Mouse (Mus musculus): ENCODE measurements around the gene Slc41a2.
"Not testable (repeated sequence)": the region's sequence is repeated elsewhere in the genome, so short reads cannot be mapped to it uniquely, and the experiment has no call there.

Gene Slc41a2

DNA sequence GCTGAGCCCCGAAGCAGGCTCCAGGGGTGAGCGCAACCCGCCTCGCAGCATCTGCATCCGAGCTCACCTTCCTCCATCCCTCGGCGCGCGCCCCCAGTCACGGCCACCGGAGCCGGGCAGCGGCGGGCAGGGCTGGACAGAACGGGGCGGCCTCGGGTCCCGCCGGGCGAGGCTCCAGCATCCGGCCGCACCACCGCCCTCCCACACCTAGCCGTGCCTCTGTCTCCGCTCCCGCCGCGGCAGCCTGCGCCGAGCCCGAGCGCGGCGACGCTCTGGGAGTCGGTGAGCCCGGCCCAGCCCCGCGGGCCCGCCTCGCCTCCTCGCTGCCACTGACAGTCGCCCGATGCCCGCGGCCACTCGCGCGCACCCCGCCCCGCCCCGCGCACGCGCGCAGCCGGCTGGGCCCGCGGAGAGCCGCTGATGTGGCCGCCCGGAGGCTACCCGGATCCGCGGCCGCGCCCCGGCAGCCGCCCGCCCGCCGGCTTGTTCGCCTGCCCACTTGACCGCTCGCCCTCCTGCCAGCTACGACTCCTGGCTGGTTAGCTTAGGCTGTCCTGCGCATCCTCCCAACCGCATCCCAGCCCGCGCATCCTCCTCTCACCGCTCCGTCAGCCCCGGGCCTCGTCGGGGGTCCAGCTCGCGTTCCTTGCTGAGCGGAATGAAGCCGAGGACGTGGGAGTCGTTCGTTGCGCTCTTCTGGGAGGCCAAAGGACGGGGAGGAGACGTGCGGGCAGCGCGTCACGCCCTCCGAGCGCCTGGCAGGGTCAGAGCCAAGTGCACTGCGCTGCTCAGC is at the start of gene Slc41a2:
TSS of gene Slc41a2 (minus strand) at position 724 of the 793 bp plus-strand sequence.
- peak; percentile 72 for DNase-seq (ENCODE audit: extremely low spot score, low spot score)

GRCm38 (mm10) chr10:83385330-83385910 is 47.7 kb upstream of the Slc41a2 start:
- DNase-seq (ENCODE audit: extremely low spot score, low spot score) = no peak

DNA sequence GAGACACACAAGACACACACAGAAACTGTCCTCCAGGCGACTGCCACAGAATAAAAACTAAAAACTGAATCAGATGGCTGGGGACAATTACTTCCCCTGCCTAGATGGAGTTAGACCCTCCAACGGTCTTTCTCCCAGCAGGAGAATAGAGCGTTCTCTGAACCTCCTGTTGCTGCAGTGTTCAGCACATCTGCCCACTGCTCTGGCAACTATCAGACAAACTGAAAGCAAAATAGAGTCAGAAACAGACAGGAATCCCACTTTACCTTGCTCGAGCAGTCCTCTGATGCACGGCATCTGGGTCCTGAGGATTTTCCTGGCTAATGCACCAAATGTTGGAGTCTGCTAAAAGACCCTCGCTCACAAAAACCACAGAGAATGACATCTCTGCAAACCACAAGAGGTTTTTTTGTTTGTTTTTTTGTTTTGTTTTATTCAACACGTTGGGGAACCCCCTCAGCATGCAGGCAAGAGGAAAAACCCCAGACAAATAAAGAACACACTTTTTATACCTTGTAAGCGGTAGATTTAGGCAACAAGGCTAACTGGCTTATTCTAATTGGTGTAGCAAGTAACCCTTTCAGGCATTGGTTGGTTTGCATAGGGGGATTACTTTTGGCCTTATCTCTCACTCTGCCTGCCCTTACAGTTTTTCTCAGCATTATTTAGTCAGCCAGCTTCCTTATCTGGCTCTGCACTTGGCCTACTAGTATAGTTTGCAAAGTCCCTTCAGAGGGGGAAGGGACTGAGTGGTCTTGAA is 47.0 kb upstream of the Slc41a2 start:
- DNase-seq (ENCODE audit: extremely low spot score, low spot score) = no peak

DNA sequence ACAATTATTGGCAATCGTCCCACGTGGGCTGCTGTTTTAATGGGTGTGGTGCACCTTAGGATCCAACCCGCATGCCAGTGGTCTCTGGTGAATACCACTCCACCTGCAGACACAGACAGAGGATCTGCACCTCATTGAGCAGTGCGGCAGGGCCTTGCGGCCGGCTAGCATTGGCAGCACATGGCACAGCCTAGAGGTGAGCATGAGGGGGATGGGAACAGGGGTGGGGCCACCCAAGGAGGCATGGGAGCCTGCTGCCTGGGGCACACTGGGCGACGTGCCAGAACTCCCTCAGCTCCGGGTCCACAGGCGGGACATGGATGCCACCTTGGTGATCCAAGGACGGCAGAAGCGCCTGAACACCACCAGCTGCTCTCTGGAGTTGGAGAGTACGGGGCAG is 46.2 kb upstream of the Slc41a2 start:
- no peak for DNase-seq (ENCODE audit: extremely low spot score, low spot score)

DNA sequence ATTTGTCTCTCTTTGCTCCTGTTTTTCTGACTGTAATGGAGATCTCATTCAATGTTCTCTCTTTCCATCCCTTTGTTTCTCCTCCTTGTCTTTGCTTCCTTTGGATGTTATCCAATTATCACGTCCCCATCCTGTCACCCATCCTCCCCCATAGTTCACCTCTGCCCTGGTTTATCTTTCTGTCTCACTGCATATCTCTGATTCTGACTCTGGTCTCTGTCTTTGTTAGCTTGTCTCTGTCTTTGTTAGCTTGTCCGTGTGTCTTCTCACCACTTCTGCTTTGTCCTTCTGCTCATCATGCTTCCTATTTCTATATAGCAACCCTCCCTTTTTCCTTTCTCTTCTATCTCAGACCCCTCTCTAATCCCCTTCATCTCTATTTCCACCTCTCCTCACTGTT is 45.3 kb upstream of the Slc41a2 start:
- DNase-seq (ENCODE audit: extremely low spot score, low spot score) = no peak

DNA sequence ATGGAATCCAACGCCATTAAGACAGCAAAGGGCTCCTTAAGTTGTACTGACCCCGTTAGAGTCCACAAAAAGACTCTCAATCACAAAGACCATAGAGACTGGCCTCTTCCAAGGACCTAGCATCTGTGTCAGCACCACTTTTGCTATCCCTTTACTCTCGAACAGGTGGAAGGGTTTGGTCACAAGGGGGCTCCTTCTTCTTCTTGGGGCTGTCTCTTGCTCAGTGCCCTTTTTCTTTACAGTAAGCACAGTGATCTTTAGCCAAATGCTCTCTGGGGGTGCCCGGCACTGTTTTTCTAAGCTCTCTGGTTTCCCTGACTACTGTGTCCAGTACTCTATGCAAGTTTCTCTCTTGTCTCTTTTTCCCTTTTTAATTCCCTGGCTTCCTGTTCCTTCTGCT is 44.8 kb upstream of the Slc41a2 start:
- no peak for DNase-seq (ENCODE audit: extremely low spot score, low spot score)

DNA sequence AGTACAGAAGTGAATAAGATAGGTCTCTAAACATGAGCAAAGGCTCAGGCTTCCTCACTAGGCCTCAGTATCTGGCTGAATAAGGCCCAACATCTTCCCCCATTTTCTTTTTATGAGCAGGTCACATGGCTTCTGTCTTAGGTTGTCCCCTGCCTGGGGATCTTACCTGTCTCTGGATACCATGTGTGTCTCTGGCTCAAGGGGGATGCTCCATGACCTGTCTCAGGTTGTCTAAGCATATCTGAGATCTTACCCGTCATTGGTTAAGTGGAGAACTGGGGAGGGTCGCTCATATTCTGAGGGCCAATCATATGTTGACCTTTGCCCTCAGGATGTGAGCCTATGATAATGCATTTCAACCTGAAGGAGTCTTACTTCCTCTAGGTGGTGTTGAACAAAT is 42.8 kb upstream of the Slc41a2 start:
- DNase-seq (ENCODE audit: extremely low spot score, low spot score) = no peak

- no peak for DNase-seq (ENCODE audit: extremely low spot score, low spot score)
These were observed 40.6 kb upstream of the Slc41a2 start for GRCm38 (mm10) chr10:83378083-83378833.

- DNase-seq (ENCODE audit: extremely low spot score, low spot score) = no peak
These were observed 39.4 kb upstream of the Slc41a2 start for GRCm38 (mm10) chr10:83376911-83377682.

- DNase-seq (ENCODE audit: extremely low spot score, low spot score) = not testable (repeated sequence)
These were observed 37.8 kb upstream of the Slc41a2 start for GRCm38 (mm10) chr10:83375458-83375857.

DNA sequence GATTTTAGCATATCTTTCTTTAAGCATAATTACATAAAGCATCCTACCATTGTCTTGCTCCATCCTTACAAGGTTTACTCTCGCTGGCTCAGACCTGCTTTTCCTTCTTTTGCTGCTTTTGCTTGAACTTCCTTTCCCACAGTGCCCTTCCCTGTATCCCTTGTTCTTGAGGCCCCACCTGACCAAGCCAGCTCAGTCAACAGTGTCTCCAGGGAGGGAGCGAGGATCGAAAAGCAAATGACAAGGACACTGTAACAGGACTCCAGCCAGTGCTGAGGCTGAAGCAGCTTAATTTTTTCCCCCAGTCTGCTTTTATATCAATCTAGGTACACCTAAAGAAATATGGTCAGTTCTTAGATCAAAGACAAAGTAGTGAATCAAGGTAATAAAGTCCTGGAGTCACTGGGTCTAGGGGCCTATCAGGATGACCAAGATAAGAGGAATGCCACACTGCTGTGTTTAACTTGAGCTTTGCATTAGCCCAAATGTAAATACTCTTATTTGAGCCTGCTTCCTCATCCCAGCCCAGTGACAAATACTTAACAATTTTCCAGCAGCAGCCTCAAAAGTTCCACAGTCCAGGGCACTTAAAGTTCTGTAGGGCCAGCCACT is 36.5 kb upstream of the Slc41a2 start:
- no peak for DNase-seq (ENCODE audit: extremely low spot score, low spot score)

DNA sequence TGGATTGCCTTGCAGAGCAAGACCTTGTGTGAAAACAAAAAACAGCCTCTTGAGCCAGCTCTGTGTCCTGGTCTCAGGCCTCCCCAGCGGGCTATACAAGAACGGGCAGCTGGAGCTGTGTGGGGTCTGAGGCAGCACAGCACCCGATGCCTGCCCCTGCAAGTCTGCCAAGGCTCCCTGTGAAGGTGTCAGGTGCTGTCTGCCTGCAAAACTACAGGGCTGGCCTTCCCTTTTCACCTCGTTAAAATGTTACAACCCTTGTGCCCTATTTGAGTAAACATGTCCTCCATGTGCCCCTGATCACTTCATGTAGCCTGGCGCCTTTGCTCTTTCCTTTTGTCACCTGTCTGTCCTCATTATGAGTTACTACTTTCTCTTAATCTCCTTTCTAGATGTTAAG is 31.2 kb upstream of the Slc41a2 start:
- DNase-seq (ENCODE audit: extremely low spot score, low spot score) = no peak

DNA sequence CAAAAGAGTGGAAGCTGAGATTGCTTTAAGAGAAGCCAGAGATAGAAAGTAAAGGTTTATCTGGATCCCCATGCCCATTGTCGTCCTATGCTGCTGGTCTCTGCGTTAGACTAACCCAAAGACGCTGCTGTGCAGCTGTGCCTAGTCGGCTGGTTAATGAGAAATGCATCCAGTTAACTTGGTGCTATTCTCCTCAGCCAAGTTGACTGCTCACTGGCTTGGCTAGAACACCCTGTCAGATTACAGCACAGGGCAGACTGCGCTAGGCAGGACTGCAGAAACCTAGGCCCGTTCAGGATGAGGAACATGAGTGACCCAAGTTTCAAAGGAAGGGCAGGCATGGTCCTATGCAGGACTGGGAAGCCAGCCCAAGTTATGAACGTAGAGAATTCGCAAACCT is 25.8 kb upstream of the Slc41a2 start:
- DNase-seq (ENCODE audit: extremely low spot score, low spot score) = no peak

- peak; percentile 20 for DNase-seq (ENCODE audit: extremely low spot score, low spot score)
These were observed 24.1 kb upstream of the Slc41a2 start for GRCm38 (mm10) chr10:83361643-83362382.

- no peak for DNase-seq (ENCODE audit: extremely low spot score, low spot score)
These were observed 22.7 kb upstream of the Slc41a2 start for GRCm38 (mm10) chr10:83360356-83360755.

GRCm38 (mm10) chr10:83359956-83360355 is 22.3 kb upstream of the Slc41a2 start, which contains the start of gene D10Wsu102e:
TSS of gene D10Wsu102e (plus strand) at chr10:83360221.
- DNase-seq (ENCODE audit: extremely low spot score, low spot score) = peak; percentile 94

DNA sequence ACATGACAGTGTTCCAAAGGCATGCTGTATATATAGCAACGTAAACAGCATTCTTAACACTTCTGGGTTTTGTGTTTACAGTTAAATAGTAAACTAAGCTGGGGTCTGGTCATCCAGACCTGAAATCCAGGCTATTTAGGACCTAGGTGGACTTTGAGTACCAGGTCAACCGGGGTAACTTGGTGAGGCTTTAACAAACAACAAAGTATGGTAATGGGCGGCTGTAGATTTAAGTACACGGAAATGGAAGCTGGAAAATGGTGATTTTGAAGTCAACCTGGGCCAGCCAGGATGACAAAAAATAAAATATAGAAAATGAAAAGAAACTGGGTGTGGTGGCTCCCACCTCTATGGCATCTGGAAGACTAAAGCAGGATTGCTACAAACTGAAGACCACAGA is 21.8 kb upstream of the Slc41a2 start:
- DNase-seq (ENCODE audit: extremely low spot score, low spot score) = no peak

DNA sequence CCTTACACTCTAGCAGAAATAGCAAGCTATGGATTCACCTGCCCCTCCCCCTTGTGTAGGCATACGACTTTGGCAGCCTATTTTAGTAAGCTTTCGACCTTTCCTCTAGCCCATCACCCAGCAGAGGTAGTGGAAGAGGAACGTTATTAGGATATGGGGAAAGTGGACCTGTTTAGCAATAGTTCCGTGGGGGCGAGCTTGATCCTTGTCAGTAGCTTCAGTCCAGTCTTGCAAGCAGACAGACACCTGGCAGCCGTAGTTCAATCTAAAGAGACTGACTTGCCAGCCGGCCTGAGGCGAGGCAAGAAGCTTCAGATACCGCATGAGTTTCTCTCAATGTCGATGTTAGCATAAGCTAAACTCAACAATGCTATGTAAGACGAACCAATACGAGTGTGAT is 18.7 kb upstream of the Slc41a2 start:
- no peak for DNase-seq (ENCODE audit: extremely low spot score, low spot score)

DNA sequence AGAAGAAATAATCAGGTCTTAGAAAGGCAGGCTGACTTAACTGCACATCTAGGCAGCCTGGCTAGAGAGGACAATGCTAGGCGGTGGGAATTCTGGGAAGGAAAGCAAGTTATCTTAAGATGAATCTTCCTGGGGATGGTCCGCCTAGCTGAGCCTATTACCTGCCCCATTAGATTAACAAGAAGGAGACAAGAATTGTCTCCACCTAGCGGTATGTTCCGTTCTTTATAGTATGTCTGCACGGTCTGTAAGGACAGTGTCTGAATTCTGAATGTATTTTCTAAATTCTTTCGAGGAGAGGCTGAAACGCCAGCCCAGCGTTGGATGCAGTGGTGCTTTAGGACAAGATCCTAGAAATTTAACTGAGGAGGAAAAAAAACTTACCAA is 16.6 kb upstream of the Slc41a2 start:
- no peak for DNase-seq (ENCODE audit: extremely low spot score, low spot score)

All from neural tube, embryonic 10.5 days (tissue).